Mouse (Mus musculus): ENCODE measurements at regions not wholly inside any gene's neighbourhood (a gene's known extent, or its start where the extent isn't known, plus 50 kb on each side); places are given as distances from the start of the nearest gene placed in this dataset.

- TF ChIP-seq GABPA (IDR thresholded peaks at IDR 0.05; ENCODE audit: low read depth, low read length) (no peak), HCFC1 (IDR thresholded peaks at IDR 0.05; ENCODE audit: low read depth, low read length) (no peak), MEF2A (IDR thresholded peaks at IDR 0.05; ENCODE audit: extremely low read depth, insufficient replicate concordance, low read depth, low read length, poor library complexity, severe bottlenecking) (no peak), RAD21 (IDR thresholded peaks at IDR 0.05; ENCODE audit: low read depth, low read length) (no peak), MYB (IDR thresholded peaks at IDR 0.05; ENCODE audit: low read depth, low read length) (no peak)
- H3K9ac ChIP-seq (ENCODE audit: control insufficient read depth, low read depth, low read length, poor library complexity, severe bottlenecking): no peak overlapping the region
- H3K36me3 ChIP-seq (ENCODE audit: control insufficient read depth in 1 of 2, insufficient read depth in 2 of 2, low read length in 2 of 2): no peaks in the 10 kb centered on the region
- no peaks in the 10 kb centered on the region for H3K9me3 ChIP-seq (replicated peaks; ENCODE audit: insufficient read depth, low read length)
- no peaks in the 10 kb centered on the region; a peak in 1 of 4 replicates for H3K27me3 ChIP-seq (ENCODE audit: control insufficient read depth in 1 of 2, insufficient read depth in 2 of 2, low read length in 2 of 2)
- H3K4me1 ChIP-seq (ENCODE audit: control insufficient read depth in 1 of 2, insufficient read depth in 2 of 2, low read length in 2 of 2): no peaks in the 10 kb centered on the region
- DNase-seq (ENCODE audit: low read depth, low spot score): no peak
- H3K79me2 ChIP-seq (ENCODE audit: control insufficient read depth, insufficient read depth, low read length, poor library complexity): no peaks in the 10 kb centered on the region
- no peak overlapping the region for H3K27ac ChIP-seq (ENCODE audit: control insufficient read depth, low read depth, low read length)
- H3K4me3 ChIP-seq (ENCODE audit: control insufficient read depth in 1 of 2, insufficient read depth in 1 of 2, low read depth in 2 of 2, low read length in 2 of 2): no peak overlapping the region
Observed at GRCm38 (mm10) chr3:58311104-58311685, 103.3 kb upstream of the Tsc22d2 start.

GRCm38 (mm10) chr3:58312623-58313022 lies 101.9 kb upstream of the Tsc22d2 start:
- H3K79me2 ChIP-seq (ENCODE audit: control insufficient read depth, insufficient read depth, low read length, poor library complexity): no peaks in the 10 kb centered on the region
- H3K4me3 ChIP-seq (ENCODE audit: control insufficient read depth in 1 of 2, insufficient read depth in 1 of 2, low read depth in 2 of 2, low read length in 2 of 2): no peak overlapping the region
- no peak overlapping the region for H3K9ac ChIP-seq (ENCODE audit: control insufficient read depth, low read depth, low read length, poor library complexity, severe bottlenecking)
- H3K27ac ChIP-seq (ENCODE audit: control insufficient read depth, low read depth, low read length): no peak overlapping the region
- H3K27me3 ChIP-seq (ENCODE audit: control insufficient read depth in 1 of 2, insufficient read depth in 2 of 2, low read length in 2 of 2): no peaks in the 10 kb centered on the region; a peak in 1 of 4 replicates
- H3K4me1 ChIP-seq (ENCODE audit: control insufficient read depth in 1 of 2, insufficient read depth in 2 of 2, low read length in 2 of 2): no peaks in the 10 kb centered on the region
- H3K36me3 ChIP-seq (ENCODE audit: control insufficient read depth in 1 of 2, insufficient read depth in 2 of 2, low read length in 2 of 2): no peaks in the 10 kb centered on the region
- no peak for DNase-seq (ENCODE audit: low read depth, low spot score)
- TF ChIP-seq USF2 (IDR thresholded peaks at IDR 0.05; ENCODE audit: borderline replicate concordance in 1 of 2, insufficient read depth in 1 of 2, low read depth in 1 of 2, low read length in 2 of 2) (no peak), USF1 (IDR thresholded peaks at IDR 0.05; ENCODE audit: low read depth, low read length) (no peak), SIN3A (IDR thresholded peaks at IDR 0.05; ENCODE audit: low read length) (no peak), MXI1 (IDR thresholded peaks at IDR 0.05; ENCODE audit: low read depth, low read length) (no peak), BHLHE40 (IDR thresholded peaks at IDR 0.05; ENCODE audit: borderline replicate concordance, low read depth, low read length) (no peak), TBP (IDR thresholded peaks at IDR 0.05; ENCODE audit: low read depth, low read length) (no peak), TCF12 (IDR thresholded peaks at IDR 0.05; ENCODE audit: low read depth, low read length) (no peak), ZNF384 (IDR thresholded peaks at IDR 0.05; ENCODE audit: low read depth, low read length) (no peak), CHD1 (IDR thresholded peaks at IDR 0.05; ENCODE audit: low read depth, low read length) (no peak), POLR2AphosphoS5 (IDR thresholded peaks at IDR 0.05; ENCODE audit: borderline replicate concordance, low read depth, low read length) (no peak)
- H3K9me3 ChIP-seq (replicated peaks; ENCODE audit: insufficient read depth, low read length): no peaks in the 10 kb centered on the region

Data from MEL (cell line).